Mouse (Mus musculus) embryonic facial prominence, embryonic 14.5 days (tissue): Measurements from ENCODE around the gene Cep68. TPM values are rescaled to one million over a fixed set of nuclear protein-coding genes. Genes with fewer than 3 reads are reported as not detected.

Source experiments
- ATAC-seq: fragments of 200-750 bp; cut with Nextera tagmentation; 2 replicates; pipeline ENCODE4 v1.8.0; 2017; ENCODE audit warnings: low read depth, moderate number of reproducible peaks, moderate TSS enrichment
- DNase-seq: peaks from one replicate; pipeline ENCODE4 v3.0.0-alpha.2; 2015; ENCODE audit warnings: low spot score
- H3K27ac ChIP-seq: fragments of 300-500 bp; sonication (generic); replicated peaks from 2 replicates; pipeline ENCODE4 v1.5.1; 2014; ENCODE audit warnings: low read depth, mild to moderate bottlenecking, low read length, moderate library complexity
- H3K27me3 ChIP-seq: fragments of 300-500 bp; sonication (generic); replicated peaks from 2 replicates; pipeline ENCODE4 v1.6.1; 2014; ENCODE audit warnings: low read length; ENCODE audit not compliant: control insufficient read depth, insufficient read depth
- H3K36me3 ChIP-seq: fragments of 300-500 bp; sonication (generic); 2 replicates; pipeline ENCODE4 v1.6.1; 2014; ENCODE audit warnings: low read length, mixed read lengths; ENCODE audit not compliant: control insufficient read depth, insufficient read depth
- H3K4me1 ChIP-seq: fragments of 300-500 bp; sonication (generic); 2 replicates; pipeline ENCODE4 v1.6.1; 2014; ENCODE audit warnings: antibody characterized with exemption, low read length; ENCODE audit not compliant: control insufficient read depth, insufficient read depth
- H3K4me2 ChIP-seq: fragments of 300-500 bp; sonication (generic); 2 replicates; pipeline ENCODE4 v1.6.1; 2014; ENCODE audit warnings: low read depth, mild to moderate bottlenecking, low read length, moderate library complexity, mixed read lengths
- H3K4me3 ChIP-seq: fragments of 300-500 bp; sonication (generic); 2 replicates; pipeline ENCODE4 v1.5.1; 2014; ENCODE audit warnings: low read depth, mild to moderate bottlenecking, low read length
- H3K9ac ChIP-seq: fragments of 300-500 bp; sonication (generic); 2 replicates; pipeline ENCODE4 v1.6.1; 2014; ENCODE audit warnings: low read depth, mild to moderate bottlenecking, low read length, moderate library complexity, mixed read lengths
- H3K9me3 ChIP-seq: fragments of 300-500 bp; sonication (generic); 2 replicates; pipeline ENCODE4 v1.6.1; 2016; ENCODE audit warnings: low read length; ENCODE audit not compliant: control insufficient read depth
- WGBS: fragments of 180-500 bp; shearing (Covaris S2); extraction: QIAGEN DNeasy Blood & Tissue Kit; methylation state at CpG from one replicate; pipeline ENCODE4 v1.1.7; 2014; 5-methylcytosine and 5-hydroxymethylcytosine counted together
- polyA plus RNA-seq: library from polyadenylated mRNA; unstranded; fragments of >200 nt; fragmentation: Nextera tagmentation; extraction: Ambion mirVana; gene quantifications from 2 replicates; pipeline ENCODE4 v1.2.1, GENCODE M21; 2014

The Cep68 gene
- polyA plus RNA-seq, 1 experiment from 2014 or later: 27.9 TPM

DNA sequence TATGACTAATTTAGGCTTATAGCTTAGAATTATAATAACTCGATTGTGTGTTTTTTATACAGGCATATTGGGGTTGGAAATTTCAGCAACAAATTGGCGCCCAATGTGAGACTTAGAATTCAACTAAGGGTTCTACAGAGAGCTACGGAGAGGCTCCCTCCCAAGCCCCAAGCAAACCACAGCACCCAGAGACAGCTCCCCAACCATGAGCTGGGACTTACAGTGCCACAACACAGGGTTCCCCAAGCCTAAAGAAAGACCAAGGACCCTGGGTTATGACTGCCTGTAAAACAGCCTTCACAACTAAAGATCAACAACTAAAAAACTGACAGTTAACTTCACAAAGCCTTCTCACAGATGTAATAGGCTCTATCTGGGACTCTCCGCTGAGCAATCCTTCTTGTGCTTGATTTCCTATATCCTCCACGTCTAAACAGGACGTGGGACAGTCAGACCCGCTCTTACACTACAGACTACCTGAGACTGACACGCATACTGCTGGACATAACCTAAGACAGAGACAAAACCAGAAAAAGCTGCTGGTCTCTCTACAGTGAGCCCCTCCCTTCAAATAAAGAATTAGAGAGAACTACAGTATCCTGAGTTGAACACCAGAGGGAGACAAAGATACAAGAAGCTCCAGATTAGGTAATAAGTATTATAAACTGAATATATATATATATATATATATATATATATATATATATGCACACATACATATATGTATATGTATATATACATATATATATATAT lies 13.6 kb upstream of the Cep68 start:
- Histone ChIP-seq H3K36me3 (no peaks in the 10 kb centered on the region), H3K4me3 (no peak overlapping the region), H3K9me3 (no peaks in the 10 kb centered on the region), H3K27me3 (no peaks in the 10 kb centered on the region), H3K4me1 (no peaks in the 10 kb centered on the region), H3K27ac (no peak overlapping the region), H3K4me2 (no peak overlapping the region), H3K9ac (no peak overlapping the region)
- DNase-seq (peak; percentile 42), ATAC-seq (no peak)
- WGBS: 53% methylated on average over 8 of the region's 8 CpGs

DNA sequence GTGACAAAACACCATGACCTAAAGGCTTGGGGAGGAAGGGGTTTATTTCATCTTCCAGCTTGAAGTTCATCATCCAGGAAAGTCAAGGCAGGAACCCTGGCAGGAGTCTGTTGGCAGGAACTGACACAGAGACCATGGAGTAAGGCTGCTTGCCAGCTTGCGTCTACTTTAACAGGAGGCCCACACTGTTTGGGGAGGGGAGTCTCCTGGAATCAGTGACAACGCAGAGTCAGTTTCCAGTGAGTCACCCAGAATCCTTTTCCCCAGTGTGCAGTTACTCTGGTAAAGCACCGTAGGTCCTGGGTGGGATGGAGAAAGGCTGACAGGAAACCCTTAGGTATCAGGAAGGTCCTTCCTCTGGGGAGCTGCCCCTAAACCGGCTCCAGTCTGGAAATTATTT lies 5.6 kb upstream of the Cep68 start:
- Histone ChIP-seq H3K27ac (no peak overlapping the region), H3K4me2 (no peak overlapping the region), H3K27me3 (no peaks in the 10 kb centered on the region), H3K9ac (no peak overlapping the region), H3K4me1 (0 out of 2 replicates have a peak, but pooled peaks cover 5% of the 10 kb centered on the region), H3K4me3 (no peak overlapping the region), H3K9me3 (no peaks in the 10 kb centered on the region), H3K36me3 (no peaks in the 10 kb centered on the region)
- ATAC-seq (no peak), DNase-seq (no peak)
- 78% methylated on average over 4 of the region's 4 CpGs for WGBS

DNA sequence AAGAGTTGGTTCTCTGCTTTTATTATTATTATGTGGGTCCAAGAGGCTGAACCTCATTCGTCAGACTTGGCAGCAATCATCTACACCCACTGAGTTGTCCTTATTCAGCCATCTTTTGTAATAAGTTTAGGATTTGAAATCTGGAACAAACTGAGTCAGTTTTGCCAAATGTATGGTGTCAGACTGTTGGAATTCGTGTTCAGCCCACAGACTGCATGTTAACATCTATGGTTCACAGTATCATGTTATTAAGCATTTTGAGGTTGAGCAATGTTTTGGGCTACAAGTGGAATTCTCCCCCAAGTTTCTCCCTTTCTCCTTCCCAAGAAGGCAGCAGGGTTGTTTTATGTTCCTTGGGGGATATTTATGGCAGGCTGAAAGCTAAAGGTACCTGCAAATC lies 3.9 kb upstream of the Cep68 start:
- ATAC-seq (no peak), DNase-seq (peak; percentile 38)
- 67% methylated on average over 2 of the region's 2 CpGs for WGBS

DNA sequence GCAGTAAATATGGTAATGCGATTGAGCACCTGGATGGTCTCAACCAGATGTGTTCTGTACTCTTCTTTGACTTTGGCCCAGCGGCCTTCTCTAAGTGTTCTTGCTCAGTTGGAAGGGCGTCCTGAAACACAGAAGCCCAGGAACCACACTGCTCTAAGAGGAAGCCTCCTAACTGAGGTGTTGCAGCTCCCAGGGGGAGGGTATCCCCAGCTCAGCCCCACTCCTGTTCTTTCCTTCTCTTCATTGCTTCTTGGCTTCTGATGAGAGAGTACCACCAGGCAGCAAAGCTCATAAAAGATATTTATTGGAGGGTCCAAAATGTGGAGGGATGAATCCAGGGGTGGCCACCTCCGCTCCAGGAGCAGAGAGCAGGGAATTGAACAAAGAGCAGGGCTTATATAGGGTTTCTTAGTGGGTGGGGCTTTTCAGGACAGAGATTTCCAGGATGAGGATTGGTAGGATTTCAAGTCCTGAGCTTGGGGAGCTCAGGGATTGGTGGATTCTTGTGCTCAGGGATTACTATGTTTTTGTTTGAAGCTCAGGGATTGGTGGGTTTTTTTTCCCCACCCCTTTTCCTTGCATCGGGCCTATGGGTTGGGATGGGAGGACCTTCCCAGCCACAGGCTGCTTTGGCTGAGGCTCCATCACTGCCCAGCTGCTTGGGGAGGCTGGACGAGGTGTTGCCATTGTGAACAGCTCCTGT lies 1.4 kb upstream of the Cep68 start:
- H3K9me3 ChIP-seq: no peaks in the 10 kb centered on the region
- H3K4me2 ChIP-seq: 0 out of 2 replicates have a peak overlapping the region, but pooled peaks have one; percentile 81
- no peak overlapping the region for H3K4me3 ChIP-seq
- no peaks in the 10 kb centered on the region for H3K27me3 ChIP-seq
- 80% methylated on average over 6 of the region's 6 CpGs for whole genome bisulfite sequencing
- H3K4me1 ChIP-seq: peaks cover 20% of the 10 kb centered on the region
- no peak for ATAC-seq
- 0 out of 2 replicates have a peak, but pooled peaks cover 3% of the 10 kb centered on the region for H3K36me3 ChIP-seq
- no peak overlapping the region for H3K9ac ChIP-seq
- no peak overlapping the region for H3K27ac ChIP-seq
- DNase-seq: no peak

More for the DNA sequence above, 3.9 kb upstream of the Cep68 start:
- Histone ChIP-seq H3K27me3 (no peaks in the 10 kb centered on the region), H3K9ac (no peak overlapping the region), H3K4me3 (no peak overlapping the region), H3K4me1 (peaks cover 8% of the 10 kb centered on the region; the same call in 1 of the 2 replicates), H3K9me3 (no peaks in the 10 kb centered on the region), H3K36me3 (no peaks in the 10 kb centered on the region), H3K27ac (no peak overlapping the region), H3K4me2 (no peak overlapping the region)

DNA sequence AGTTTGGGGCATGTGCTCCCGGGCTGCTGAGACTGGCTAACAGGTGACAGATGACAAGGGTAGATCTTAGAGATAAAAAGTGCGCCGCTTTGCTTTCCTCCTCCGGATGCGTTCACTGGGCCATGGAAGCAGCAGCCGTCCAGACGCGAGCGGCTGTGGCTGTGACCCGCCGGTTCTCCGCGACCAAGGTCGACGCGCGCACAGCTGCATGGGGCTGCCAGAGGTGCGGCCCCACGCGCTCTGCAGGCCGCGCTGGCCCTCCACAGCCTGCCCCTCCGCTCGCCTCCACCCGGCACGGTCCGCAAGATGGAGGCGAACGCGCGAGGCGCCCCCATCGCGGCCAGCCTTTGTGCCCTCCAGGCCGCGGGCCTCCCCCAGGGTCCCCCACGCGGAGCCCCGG lies 389 bp downstream of the Cep68 start:
- WGBS: under 1% methylated on average over 19 of the region's 39 CpGs
- Histone ChIP-seq H3K4me2 (peak overlapping the region; percentile 55), H3K36me3 (peaks cover 14% of the 10 kb centered on the region), H3K27me3 (no peaks in the 10 kb centered on the region), H3K4me1 (peaks cover 25% of the 10 kb centered on the region), H3K9ac (peak overlapping the region; percentile 97), H3K9me3 (no peaks in the 10 kb centered on the region), H3K27ac (peak overlapping the region; percentile 91), H3K4me3 (peak overlapping the region; percentile 92)
- DNase-seq (peak; percentile 40), ATAC-seq (peak; percentile 68)

DNA sequence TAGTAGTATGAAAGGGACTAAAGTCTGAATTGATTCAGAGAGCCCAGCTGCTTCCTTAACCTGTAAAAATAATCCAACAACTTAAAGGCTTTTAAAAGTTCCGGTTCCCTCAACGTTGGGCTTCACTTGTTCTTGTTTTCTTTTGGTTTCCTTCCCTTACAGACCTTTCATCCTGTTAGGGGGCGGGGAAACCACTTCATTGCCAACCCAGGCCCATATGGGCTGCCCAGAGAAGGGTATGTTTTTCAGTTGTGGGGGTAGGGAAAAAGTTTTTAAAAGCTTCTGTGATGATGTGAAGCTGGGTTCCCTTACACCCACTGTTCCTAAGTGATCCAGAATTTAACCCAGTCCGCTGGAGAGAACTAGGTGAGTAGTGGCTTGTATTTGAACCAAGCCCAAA lies 952 bp downstream of the Cep68 start:
- H3K27me3 ChIP-seq: no peaks in the 10 kb centered on the region
- H3K36me3 ChIP-seq: peaks cover 14% of the 10 kb centered on the region
- 17% methylated on average over 4 of the region's 4 CpGs for WGBS
- H3K9ac ChIP-seq: peak overlapping the region; percentile 97
- H3K4me2 ChIP-seq: peak overlapping the region; percentile 55
- no peak for ATAC-seq
- peak overlapping the region; percentile 91; the same call in 1 of the 2 replicates for H3K27ac ChIP-seq
- no peaks in the 10 kb centered on the region for H3K9me3 ChIP-seq
- peaks cover 31% of the 10 kb centered on the region for H3K4me1 ChIP-seq
- peak; percentile 55 for DNase-seq
- H3K4me3 ChIP-seq: peak overlapping the region; percentile 92

DNA sequence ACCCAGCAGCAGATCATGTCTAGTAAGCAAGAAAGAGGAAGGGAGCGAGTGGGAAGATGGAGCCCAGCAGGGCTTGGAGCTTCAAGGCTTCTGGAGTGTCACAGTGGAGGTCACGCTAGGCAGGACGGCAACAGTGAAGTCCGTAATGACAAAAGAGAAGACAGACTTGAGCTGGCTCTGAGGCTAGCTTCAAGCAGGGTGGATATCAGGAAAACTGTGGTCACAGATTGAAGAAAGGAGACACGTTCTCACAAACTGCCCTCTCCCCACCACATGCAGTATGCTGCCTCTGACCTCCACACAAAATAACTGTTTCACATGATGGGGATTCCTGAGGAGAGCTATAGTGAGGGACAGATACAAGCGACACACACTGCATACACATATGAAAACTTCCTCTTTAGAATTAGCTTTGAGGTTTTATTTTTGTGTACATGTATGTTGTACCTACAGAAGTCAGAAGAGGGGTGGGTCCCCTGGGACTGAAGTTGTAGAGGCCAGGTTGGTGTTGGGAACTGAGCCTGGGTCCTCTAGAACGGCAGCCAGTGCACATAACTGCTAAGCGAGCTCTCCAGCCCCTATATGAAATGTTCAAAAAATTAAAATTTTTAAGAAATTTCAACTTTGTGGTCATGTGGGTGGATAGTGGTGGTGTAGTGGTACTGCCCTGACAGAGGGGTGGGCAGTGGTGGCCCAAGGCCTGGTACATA lies 1.9 kb downstream of the Cep68 start:
- no peak for DNase-seq
- 82% methylated on average over 8 of the region's 8 CpGs for WGBS
- no peaks in the 10 kb centered on the region for H3K27me3 ChIP-seq
- peaks cover 32% of the 10 kb centered on the region for H3K4me1 ChIP-seq
- H3K4me3 ChIP-seq: no peak overlapping the region
- H3K36me3 ChIP-seq: peaks cover 20% of the 10 kb centered on the region
- H3K9me3 ChIP-seq: no peaks in the 10 kb centered on the region
- H3K9ac ChIP-seq: 0 out of 2 replicates have a peak overlapping the region, but pooled peaks have one; percentile 0
- peak overlapping the region; percentile 55 for H3K4me2 ChIP-seq
- no peak for ATAC-seq
- H3K27ac ChIP-seq: no peak overlapping the region

DNA sequence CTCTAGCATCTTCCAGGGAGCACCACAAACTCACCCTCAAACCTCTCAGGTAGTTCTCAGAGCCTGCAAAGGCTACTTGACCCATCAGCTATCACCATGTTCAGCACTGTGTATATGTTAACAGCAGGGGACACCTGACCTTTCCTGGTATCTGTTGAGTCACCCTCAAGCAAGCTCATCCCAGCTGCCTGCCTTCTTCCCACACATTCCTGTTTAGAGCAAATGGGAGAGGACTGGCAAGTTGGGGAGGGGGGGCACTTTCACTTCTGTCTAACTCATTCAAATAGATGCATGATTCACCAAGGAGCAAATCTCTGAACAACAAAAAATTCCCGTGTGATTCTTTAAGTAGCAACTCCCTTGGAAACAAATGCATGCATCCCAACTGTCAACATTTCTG lies 2.6 kb downstream of the Cep68 start:
- Histone ChIP-seq H3K27ac (no peak overlapping the region), H3K4me1 (peaks cover 32% of the 10 kb centered on the region), H3K36me3 (peaks cover 20% of the 10 kb centered on the region), H3K4me3 (no peak overlapping the region), H3K4me2 (no peak overlapping the region), H3K27me3 (no peaks in the 10 kb centered on the region), H3K9me3 (no peaks in the 10 kb centered on the region), H3K9ac (no peak overlapping the region)
- 79% methylated on average over 1 of the region's 1 CpGs for WGBS
- DNase-seq: no peak
- ATAC-seq: no peak
